Mouse (Mus musculus) ZHBTc4 (cell line): ENCODE measurements around the gene Ccdc191.

Source experiments
- DNase-seq: peaks from one replicate; pipeline ENCODE4 v3.0.0-alpha.2; 2011; ENCODE audit warnings: low read depth, low spot score

The Ccdc191 gene

GRCm38 (mm10) chr16:43980110-43980609 lies 90.6 kb downstream of the Ccdc191 start:
- no peak for DNase-seq

GRCm38 (mm10) chr16:43986299-43986698 lies 96.7 kb downstream of the Ccdc191 start:
- no peak for DNase-seq

GRCm38 (mm10) chr16:43994623-43995022 lies 105.0 kb downstream of the Ccdc191 start:
- no peak for DNase-seq

GRCm38 (mm10) chr16:43999111-43999510 lies 109.5 kb downstream of the Ccdc191 start:
- no peak for DNase-seq

GRCm38 (mm10) chr16:43999541-43999940 lies 109.9 kb downstream of the Ccdc191 start:
- DNase-seq = no peak

GRCm38 (mm10) chr16:44002086-44002485 lies 112.5 kb downstream of the Ccdc191 start:
- peak; percentile 63 for DNase-seq

- DNase-seq = no peak
These were observed 121.4 kb downstream of the Ccdc191 start for GRCm38 (mm10) chr16:44011010-44011409.
